Mouse (Mus musculus): Measurements from ENCODE around the gene Cacna1c.

DNA sequence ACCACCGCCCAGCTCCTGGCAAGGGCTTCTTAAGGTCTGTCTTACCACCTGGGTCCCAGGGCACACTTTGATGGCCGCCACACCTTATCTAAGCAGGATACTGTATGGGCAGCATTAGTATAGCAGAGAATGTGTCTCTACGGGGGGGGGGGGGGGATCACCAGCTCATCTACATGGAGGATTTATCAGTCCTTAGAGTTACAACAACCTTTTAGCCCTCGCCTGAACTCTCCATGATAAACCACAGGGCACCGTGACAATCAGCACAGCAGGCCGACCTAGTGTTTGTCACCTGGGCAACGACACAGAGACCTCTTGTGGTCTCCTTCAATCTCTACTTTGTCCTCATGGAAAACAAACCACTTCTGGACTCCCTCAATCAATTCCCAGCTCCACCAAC, 363.2 kb downstream of the Cacna1c start:
- no peak for TF ChIP-seq CTCF (IDR thresholded peaks at IDR 0.05)
- TF ChIP-seq EP300 (IDR thresholded peaks at IDR 0.05) = no peak

Data from lung, postnatal 0 days (tissue).